Mouse (Mus musculus) stomach, embryonic 15.5 days (tissue): ENCODE measurements around the gene Tob2. TPM values are rescaled to one million over a fixed set of nuclear protein-coding genes. Genes with fewer than 3 reads are reported as not detected.
A peak's percentile ranks its signal among the peaks of the same experiment; 100 is the strongest.

ENCODE experiments used
- ATAC-seq: fragments of 200-750 bp; cut with Nextera tagmentation; 2 replicates; pipeline ENCODE4 v1.8.0; 2017; ENCODE audit warnings: low read depth, moderate number of reproducible peaks, moderate TSS enrichment; ENCODE audit not compliant: insufficient read depth, low FRiP score
- H3K27ac ChIP-seq: fragments of 300-500 bp; sonication (generic); 2 replicates; pipeline ENCODE4 v1.5.1; 2015; ENCODE audit warnings: mild to moderate bottlenecking, inconsistent platforms
- H3K27me3 ChIP-seq: fragments of 300-500 bp; sonication (generic); replicated peaks from 2 replicates; pipeline ENCODE4 v1.6.1; 2015; ENCODE audit warnings: inconsistent platforms
- H3K36me3 ChIP-seq: fragments of 300-500 bp; sonication (generic); 2 replicates; pipeline ENCODE4 v1.6.1; 2015; ENCODE audit warnings: inconsistent platforms
- H3K4me1 ChIP-seq: fragments of 300-500 bp; sonication (generic); 2 replicates; pipeline ENCODE4 v1.6.1; 2015; ENCODE audit warnings: inconsistent platforms
- H3K4me2 ChIP-seq: fragments of 300-500 bp; sonication (generic); 2 replicates; pipeline ENCODE4 v1.6.1; 2015; ENCODE audit warnings: mild to moderate bottlenecking, inconsistent platforms
- H3K4me3 ChIP-seq: fragments of 300-500 bp; sonication (generic); replicated peaks from 2 replicates; pipeline ENCODE4 v1.5.1; 2015; ENCODE audit warnings: inconsistent platforms
- H3K9ac ChIP-seq: fragments of 300-500 bp; sonication (generic); 2 replicates; pipeline ENCODE4 v1.6.1; 2015; ENCODE audit warnings: inconsistent platforms
- H3K9me3 ChIP-seq: fragments of 300-500 bp; sonication (generic); 2 replicates; pipeline ENCODE4 v1.6.1; 2016; ENCODE audit warnings: inconsistent platforms
- WGBS: fragments of 180-500 bp; shearing (Covaris S2); methylation state at CpG from one replicate; pipeline ENCODE4 v1.1.7; 2015; 5-methylcytosine and 5-hydroxymethylcytosine counted together
- polyA plus RNA-seq: library from polyadenylated mRNA; unstranded; fragments of >200 nt; fragmentation: Nextera tagmentation; extraction: Ambion mirVana; gene quantifications from 2 replicates; pipeline ENCODE4 v1.2.1, GENCODE M21; 2015

Gene Tob2
- polyA plus RNA-seq, 1 experiment from 2014 or later = 26.6 TPM

DNA sequence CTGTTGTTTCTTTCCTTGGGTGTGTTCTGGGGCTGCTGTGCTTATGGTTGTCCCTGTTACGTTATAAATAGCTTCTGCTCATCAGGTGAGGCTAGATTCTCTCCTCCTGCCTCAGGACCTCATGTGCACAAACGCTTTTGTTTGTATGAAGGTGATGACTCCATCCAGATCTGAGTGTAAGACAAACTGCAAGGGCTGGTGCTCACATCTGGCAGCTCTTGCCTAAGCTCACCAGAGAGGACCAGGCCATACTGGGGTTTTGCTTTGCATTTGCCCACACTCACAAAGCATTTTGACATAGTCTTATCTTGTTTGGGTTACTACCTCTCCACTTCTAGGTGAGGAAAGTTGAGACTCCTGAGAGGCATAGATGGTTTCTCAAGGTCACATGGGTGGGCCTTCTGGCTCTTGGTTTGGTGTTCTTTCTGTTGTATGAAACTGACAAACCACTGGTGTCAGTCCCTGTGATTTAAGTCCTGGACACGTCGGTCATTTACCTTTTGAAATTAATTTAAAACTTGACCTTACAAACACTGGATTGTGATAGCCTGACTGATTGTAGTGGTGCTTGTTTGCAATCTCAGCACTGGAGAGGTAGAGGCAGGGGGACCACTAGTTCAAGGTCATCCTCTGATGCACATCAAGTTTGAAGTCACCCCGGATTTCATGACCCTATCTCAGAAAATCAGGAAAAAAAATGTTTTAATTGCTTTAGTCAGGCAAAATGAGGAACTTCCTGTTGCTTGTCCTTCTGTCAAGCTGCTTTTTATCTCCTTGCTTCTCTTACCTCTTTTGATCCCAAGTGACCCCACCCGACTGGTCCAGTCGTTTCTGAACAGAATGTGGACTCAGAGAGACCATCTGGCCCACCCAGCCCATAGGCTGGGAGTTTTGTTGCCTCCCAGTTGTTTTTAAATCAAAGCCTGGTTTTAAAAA, 45.6 kb downstream of the Tob2 start:
- no peak overlapping the region for H3K9ac ChIP-seq
- ATAC-seq = no peak
- no peaks in the 10 kb centered on the region for H3K27me3 ChIP-seq
- H3K4me3 ChIP-seq = peak overlapping the region; percentile 80; the same call in 1 of the 2 replicates
- H3K4me2 ChIP-seq = peak overlapping the region; percentile 72; the same call in 1 of the 2 replicates
- WGBS = 64% methylated on average over 7 of the region's 7 CpGs
- H3K4me1 ChIP-seq = peaks cover 14% of the 10 kb centered on the region
- 0 out of 2 replicates have a peak, but pooled peaks cover 6% of the 10 kb centered on the region for H3K36me3 ChIP-seq
- H3K9me3 ChIP-seq = no peaks in the 10 kb centered on the region
- no peak overlapping the region for H3K27ac ChIP-seq

DNA sequence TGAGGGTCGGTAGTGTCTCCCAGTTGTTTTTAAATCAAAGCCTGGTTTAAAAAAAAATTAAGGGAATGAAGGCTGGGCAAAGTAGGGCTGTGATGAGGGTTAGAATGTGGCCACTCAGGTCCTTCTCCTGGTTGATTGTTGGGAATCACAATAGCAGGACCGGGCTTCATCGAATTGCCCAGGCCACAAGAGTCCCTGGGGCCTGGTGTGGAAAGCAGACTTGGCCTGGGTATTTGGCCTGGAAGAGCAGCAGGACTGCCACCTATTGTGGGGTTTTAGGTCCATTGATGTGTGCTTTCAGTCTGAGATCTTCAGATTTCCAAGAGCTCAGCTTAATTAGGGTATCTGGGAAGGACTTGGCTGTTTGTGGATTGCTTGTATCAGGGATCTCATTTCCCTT, 46.3 kb downstream of the Tob2 start:
- Histone ChIP-seq H3K4me3 (peak overlapping the region; percentile 80), H3K27me3 (no peaks in the 10 kb centered on the region), H3K36me3 (0 out of 2 replicates have a peak, but pooled peaks cover 6% of the 10 kb centered on the region), H3K4me1 (peaks cover 14% of the 10 kb centered on the region), H3K4me2 (peak overlapping the region; percentile 72), H3K9me3 (no peaks in the 10 kb centered on the region), H3K9ac (no peak overlapping the region), H3K27ac (0 out of 2 replicates have a peak overlapping the region, but pooled peaks have one; percentile 11)
- WGBS = 43% methylated on average over 3 of the region's 3 CpGs
- no peak for ATAC-seq

DNA sequence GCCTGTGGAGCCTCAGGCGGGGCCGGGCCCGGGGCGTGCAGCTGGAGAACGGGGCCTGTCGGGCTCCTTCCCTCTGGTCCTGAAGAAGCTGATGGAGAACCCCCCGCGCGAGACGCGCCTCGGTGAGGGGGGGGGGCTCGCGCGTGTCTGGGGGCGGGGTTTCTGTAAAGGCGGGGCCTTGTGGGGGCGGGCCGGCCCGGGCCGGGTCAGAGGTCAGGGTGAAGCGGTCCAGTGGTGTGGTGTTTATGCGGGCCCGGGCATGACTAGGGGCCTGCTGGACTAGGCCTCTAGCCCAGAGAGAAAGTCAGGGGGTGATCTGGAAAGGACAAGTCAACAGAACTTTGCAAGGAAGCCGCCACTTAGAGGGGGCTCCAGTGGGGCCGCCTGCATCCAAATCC, 47.0 kb downstream of the Tob2 start:
- 0 out of 2 replicates have a peak, but pooled peaks cover 6% of the 10 kb centered on the region for H3K36me3 ChIP-seq
- peaks cover 14% of the 10 kb centered on the region for H3K4me1 ChIP-seq
- peak overlapping the region; percentile 80 for H3K4me3 ChIP-seq
- peak; percentile 5 for ATAC-seq
- H3K9ac ChIP-seq = peak overlapping the region; percentile 73
- H3K27me3 ChIP-seq = no peaks in the 10 kb centered on the region
- peak overlapping the region; percentile 72 for H3K4me2 ChIP-seq
- no peaks in the 10 kb centered on the region for H3K9me3 ChIP-seq
- peak overlapping the region; percentile 82 for H3K27ac ChIP-seq
- 1% methylated on average over 23 of the region's 26 CpGs for WGBS

- peak overlapping the region; percentile 80 for H3K4me3 ChIP-seq
- peaks cover 16% of the 10 kb centered on the region for H3K4me1 ChIP-seq
- no peaks in the 10 kb centered on the region for H3K27me3 ChIP-seq
- H3K27ac ChIP-seq = peak overlapping the region; percentile 96
- under 1% methylated on average over 88 of the region's 89 CpGs for WGBS
- no peaks in the 10 kb centered on the region for H3K9me3 ChIP-seq
- peak overlapping the region; percentile 73 for H3K9ac ChIP-seq
- 0 out of 2 replicates have a peak, but pooled peaks cover 6% of the 10 kb centered on the region for H3K36me3 ChIP-seq
- peak; percentile 96 for ATAC-seq
- H3K4me2 ChIP-seq = peak overlapping the region; percentile 72
These were observed 47.7 kb downstream of the Tob2 start for GRCm38 (mm10) chr15:81810671-81811598.

GRCm38 (mm10) chr15:81810150-81810549, 48.4 kb downstream of the Tob2 start:
- Histone ChIP-seq H3K4me1 (peaks cover 23% of the 10 kb centered on the region), H3K36me3 (0 out of 2 replicates have a peak, but pooled peaks cover 1% of the 10 kb centered on the region), H3K27me3 (no peaks in the 10 kb centered on the region), H3K4me3 (peak overlapping the region; percentile 80), H3K27ac (peak overlapping the region; percentile 96), H3K9ac (peak overlapping the region; percentile 27; the same call in 1 of the 2 replicates), H3K9me3 (no peaks in the 10 kb centered on the region), H3K4me2 (peak overlapping the region; percentile 72)
- peak; percentile 36; the same call in 1 of the 2 replicates for ATAC-seq
- 1% methylated on average over 10 of the region's 10 CpGs for WGBS

DNA sequence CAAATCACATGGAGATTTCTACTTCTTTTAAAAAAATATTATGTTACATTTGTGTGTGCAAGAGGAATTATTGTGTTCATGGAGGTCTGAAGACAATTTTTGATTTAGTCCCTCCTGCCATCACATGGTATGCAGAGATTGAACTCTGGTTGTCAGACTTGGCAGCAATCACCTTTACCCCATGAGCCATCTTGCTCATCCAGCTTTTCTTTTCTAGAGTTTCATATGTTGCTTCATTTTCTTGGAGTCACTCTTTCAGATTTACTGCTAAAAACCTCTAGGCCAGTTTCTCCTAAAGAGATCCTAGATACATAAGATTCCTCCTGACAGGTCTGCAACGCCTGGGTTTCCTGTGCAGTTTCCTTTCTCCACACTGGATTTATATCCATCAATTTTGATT, 49.0 kb downstream of the Tob2 start:
- Histone ChIP-seq H3K4me3 (peak overlapping the region; percentile 80; the same call in 1 of the 2 replicates), H3K9ac (no peak overlapping the region), H3K4me1 (peaks cover 24% of the 10 kb centered on the region), H3K9me3 (no peaks in the 10 kb centered on the region), H3K27me3 (no peaks in the 10 kb centered on the region), H3K27ac (peak overlapping the region; percentile 96), H3K36me3 (no peaks in the 10 kb centered on the region), H3K4me2 (peak overlapping the region; percentile 72)
- ATAC-seq = no peak
- WGBS = 16% methylated on average over 1 of the region's 1 CpGs

DNA sequence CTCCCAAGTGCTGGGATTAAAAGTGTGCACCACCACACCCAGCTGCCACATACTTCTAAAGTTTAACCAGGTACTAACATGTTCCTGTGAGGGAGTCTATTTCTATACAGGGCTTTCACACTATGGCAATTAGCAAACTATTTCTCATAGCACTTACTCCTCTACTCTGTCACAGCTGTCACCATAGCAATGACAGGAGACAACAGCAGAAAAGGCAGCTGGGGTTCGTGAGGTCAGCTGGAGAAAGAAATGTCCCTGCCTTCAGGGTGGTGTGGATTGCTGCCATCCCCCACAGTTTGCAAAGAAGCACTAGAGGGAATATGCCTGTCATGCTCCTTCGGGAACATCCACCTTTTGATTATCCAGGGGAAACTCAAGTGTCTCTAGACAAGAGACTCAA, 49.8 kb downstream of the Tob2 start:
- Histone ChIP-seq H3K27me3 (no peaks in the 10 kb centered on the region), H3K4me3 (no peak overlapping the region), H3K27ac (no peak overlapping the region), H3K9ac (no peak overlapping the region), H3K4me1 (peaks cover 27% of the 10 kb centered on the region), H3K4me2 (no peak overlapping the region), H3K9me3 (no peaks in the 10 kb centered on the region), H3K36me3 (no peaks in the 10 kb centered on the region)
- no peak for ATAC-seq
- WGBS = 74% methylated on average over 2 of the region's 2 CpGs

- Histone ChIP-seq H3K9ac (no peak overlapping the region), H3K27ac (no peak overlapping the region), H3K9me3 (no peaks in the 10 kb centered on the region), H3K36me3 (no peaks in the 10 kb centered on the region), H3K4me2 (no peak overlapping the region), H3K4me1 (peaks cover 37% of the 10 kb centered on the region), H3K4me3 (no peak overlapping the region), H3K27me3 (no peaks in the 10 kb centered on the region)
- 85% methylated on average over 4 of the region's 4 CpGs for WGBS
- no peak for ATAC-seq
These were observed 51.8 kb downstream of the Tob2 start for GRCm38 (mm10) chr15:81806621-81807404.

- H3K27me3 ChIP-seq = no peaks in the 10 kb centered on the region
- H3K36me3 ChIP-seq = no peaks in the 10 kb centered on the region
- H3K4me2 ChIP-seq = no peak overlapping the region
- no peak for ATAC-seq
- no peak overlapping the region for H3K9ac ChIP-seq
- H3K4me3 ChIP-seq = no peak overlapping the region
- WGBS = 56% methylated on average over 6 of the region's 6 CpGs
- peaks cover 38% of the 10 kb centered on the region for H3K4me1 ChIP-seq
- H3K27ac ChIP-seq = peak overlapping the region; percentile 2; the same call in 1 of the 2 replicates
- H3K9me3 ChIP-seq = no peaks in the 10 kb centered on the region
These were observed 53.0 kb downstream of the Tob2 start for GRCm38 (mm10) chr15:81805624-81806023.

DNA sequence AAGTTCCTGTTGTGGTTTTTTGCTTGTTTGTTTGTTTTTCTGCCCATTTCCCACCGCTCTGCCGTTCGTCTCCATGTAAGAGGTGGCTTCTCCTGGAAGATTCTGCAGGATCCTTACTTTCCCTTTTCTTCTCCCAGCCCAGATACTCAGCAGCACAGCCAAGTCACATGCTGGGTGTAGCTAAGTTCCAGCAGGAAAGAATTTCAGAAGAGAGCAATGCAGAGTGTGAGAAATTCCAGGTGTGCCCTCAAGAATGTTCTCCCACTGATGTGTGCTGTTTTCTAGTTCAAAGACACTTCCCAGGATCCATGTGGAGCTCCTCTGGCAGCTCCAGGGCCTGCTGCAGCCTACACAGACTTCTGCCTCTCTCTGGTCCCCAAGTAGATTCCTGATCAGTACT, 53.7 kb downstream of the Tob2 start:
- WGBS = 65% methylated on average over 3 of the region's 3 CpGs
- Histone ChIP-seq H3K4me1 (peaks cover 38% of the 10 kb centered on the region), H3K27me3 (no peaks in the 10 kb centered on the region), H3K4me3 (no peak overlapping the region), H3K9me3 (no peaks in the 10 kb centered on the region), H3K9ac (no peak overlapping the region), H3K4me2 (no peak overlapping the region), H3K36me3 (no peaks in the 10 kb centered on the region), H3K27ac (peak overlapping the region; percentile 2; the same call in 1 of the 2 replicates)
- no peak for ATAC-seq

DNA sequence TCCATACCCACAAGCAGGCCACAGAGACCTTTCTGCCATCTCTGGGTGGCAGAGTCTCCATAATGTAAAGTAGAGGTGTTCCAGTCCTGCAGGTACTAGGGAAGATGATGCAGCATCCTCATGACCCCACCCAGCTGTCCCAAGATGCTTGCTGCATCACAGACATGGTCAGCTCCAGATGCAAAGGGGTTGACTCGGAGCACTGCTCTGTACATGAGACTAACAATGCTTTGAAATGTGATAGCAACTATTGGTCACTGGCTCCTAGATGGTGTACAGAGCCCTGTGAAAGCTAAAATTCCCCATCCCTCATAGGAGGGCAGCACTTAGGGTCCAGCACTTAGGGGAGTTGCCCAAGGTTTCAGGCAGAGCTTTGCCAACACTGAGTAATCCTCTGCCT, 54.4 kb downstream of the Tob2 start:
- ATAC-seq = no peak
- no peaks in the 10 kb centered on the region for H3K9me3 ChIP-seq
- 41% methylated on average over 1 of the region's 1 CpGs for WGBS
- H3K4me1 ChIP-seq = peaks cover 36% of the 10 kb centered on the region
- no peak overlapping the region for H3K9ac ChIP-seq
- H3K36me3 ChIP-seq = no peaks in the 10 kb centered on the region
- no peaks in the 10 kb centered on the region for H3K27me3 ChIP-seq
- no peak overlapping the region for H3K27ac ChIP-seq
- no peak overlapping the region for H3K4me3 ChIP-seq
- H3K4me2 ChIP-seq = peak overlapping the region; percentile 83
